Mouse (Mus musculus): Measurements from ENCODE around the gene Mov10. TPM values are rescaled to one million over a fixed set of nuclear protein-coding genes. Genes with fewer than 3 reads are reported as not detected.

The Mov10 gene
- 1.2 TPM for polyA plus RNA-seq (2014; fragmentation: Illumina TruSeq; extraction: RNeasy Lipid Tissue Mini Kit (QIAGEN cat#74804); ENCODE audit: low replicate concordance)

GRCm38 (mm10) chr3:104817991-104818748, at the start of gene Mov10:
Gene Mov10, minus strand, starts transcription at chr3:104818563.

GRCm38 (mm10) chr3:104863786-104864650, 45.7 kb upstream of the Mov10 start, which contains the start of the genes St7l and Capza1:
Gene St7l, plus strand, starts transcription at chr3:104864005.
Gene Capza1, minus strand, starts transcription at chr3:104864505.

GRCm38 (mm10) chr3:104788075-104788474, 30.3 kb downstream of the Mov10 start, which contains the start of gene Rhoc:
Gene Rhoc, plus strand, starts transcription at chr3:104788375.

GRCm38 (mm10) chr3:104781471-104781903, 36.9 kb downstream of the Mov10 start, which contains the start of gene Fam19a3:
Gene Fam19a3, minus strand, starts transcription at chr3:104781840.

GRCm38 (mm10) chr3:104780561-104781420, 37.6 kb downstream of the Mov10 start, which contains the start of gene Ppm1j:
Gene Ppm1j, plus strand, starts transcription at chr3:104781056.

Other genes starting within 250 kb of the Mov10 start
- gene Slc16a1, start 179.9 kb downstream of the Mov10 start, polyA plus RNA-seq (2014; fragmentation: Illumina TruSeq; extraction: RNeasy Lipid Tissue Mini Kit (QIAGEN cat#74804); ENCODE audit: low replicate concordance), result 93.1 TPM
- 1.3 TPM for gene Ppm1j, start 37.5 kb downstream of the Mov10 start, polyA plus RNA-seq (2014; fragmentation: Illumina TruSeq; extraction: RNeasy Lipid Tissue Mini Kit (QIAGEN cat#74804); ENCODE audit: low replicate concordance)
- gene Fam19a3, start 36.7 kb downstream of the Mov10 start, polyA plus RNA-seq (2014; fragmentation: Illumina TruSeq; extraction: RNeasy Lipid Tissue Mini Kit (QIAGEN cat#74804); ENCODE audit: low replicate concordance), result 0.48 TPM
- 25.6 TPM for gene Rhoc, start 30.2 kb downstream of the Mov10 start, polyA plus RNA-seq (2014; fragmentation: Illumina TruSeq; extraction: RNeasy Lipid Tissue Mini Kit (QIAGEN cat#74804); ENCODE audit: low replicate concordance)
- 73.0 TPM for gene St7l, start 45.4 kb upstream of the Mov10 start, polyA plus RNA-seq (2014; fragmentation: Illumina TruSeq; extraction: RNeasy Lipid Tissue Mini Kit (QIAGEN cat#74804); ENCODE audit: low replicate concordance)
- 312 TPM for gene Capza1, start 45.9 kb upstream of the Mov10 start, polyA plus RNA-seq (2014; fragmentation: Illumina TruSeq; extraction: RNeasy Lipid Tissue Mini Kit (QIAGEN cat#74804); ENCODE audit: low replicate concordance)
- gene Wnt2b, start 143.4 kb upstream of the Mov10 start, polyA plus RNA-seq (2014; fragmentation: Illumina TruSeq; extraction: RNeasy Lipid Tissue Mini Kit (QIAGEN cat#74804); ENCODE audit: low replicate concordance), result 4.4 TPM
- 19.8 TPM for gene Cttnbp2nl, start 234.6 kb upstream of the Mov10 start, polyA plus RNA-seq (2014; fragmentation: Illumina TruSeq; extraction: RNeasy Lipid Tissue Mini Kit (QIAGEN cat#74804); ENCODE audit: low replicate concordance)
- not detected for gene 4930564D02Rik, start 248.3 kb upstream of the Mov10 start, polyA plus RNA-seq (2014; fragmentation: Illumina TruSeq; extraction: RNeasy Lipid Tissue Mini Kit (QIAGEN cat#74804); ENCODE audit: low replicate concordance)